Mouse (Mus musculus) splenic B cell, adult 2 months (primary cell): ENCODE measurements around the gene Mdk.

ENCODE experiments used
- DNase-seq: peaks from one replicate; pipeline ENCODE4 v3.0.0-alpha.2; 2011; ENCODE audit warnings: low read depth, low spot score
- H3K27me3 ChIP-seq: 2 replicates; pipeline ENCODE4 v1.6.1; 2012; ENCODE audit warnings: mild to moderate bottlenecking, low read length, moderate library complexity, mixed read lengths; ENCODE audit not compliant: control insufficient read depth, poor library complexity, insufficient read depth, severe bottlenecking
- H3K36me3 ChIP-seq: 2 replicates; pipeline ENCODE4 v1.6.1; 2012; ENCODE audit warnings: mild to moderate bottlenecking, low read length, moderate library complexity, mixed read lengths; ENCODE audit not compliant: control insufficient read depth, poor library complexity, insufficient read depth, severe bottlenecking

The Mdk gene

GRCm38 (mm10) chr2:91932160-91932711, at the start of gene Mdk:
TSS of gene Mdk (minus strand) at chr2:91932297.
- Histone ChIP-seq H3K27me3 (no peaks in the 10 kb centered on the region), H3K36me3 (peaks cover 21% of the 10 kb centered on the region)
- no peak for DNase-seq

DNA sequence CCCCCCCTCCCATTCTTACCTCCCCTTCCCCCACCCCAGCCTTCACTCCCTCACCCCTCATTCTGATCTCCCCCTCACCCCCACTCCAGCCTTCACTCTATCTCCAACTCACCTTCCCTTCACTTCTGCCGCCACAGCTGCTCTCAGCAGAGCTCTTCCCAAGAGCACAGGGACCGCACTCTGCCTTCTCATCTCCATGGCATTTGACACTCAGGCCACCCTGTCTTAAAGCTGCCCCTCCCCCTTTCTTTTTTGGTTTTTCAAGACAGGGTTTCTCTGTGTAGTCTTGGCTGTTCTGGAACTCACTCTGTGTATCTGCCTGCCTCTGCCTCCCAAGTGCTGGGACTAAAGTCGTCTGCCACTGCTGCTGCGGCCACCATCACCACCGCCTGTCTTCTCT, 48.7 kb upstream of the Mdk start:
- DNase-seq, result no peak
- Histone ChIP-seq H3K36me3 (no peaks in the 10 kb centered on the region), H3K27me3 (no peaks in the 10 kb centered on the region)

DNA sequence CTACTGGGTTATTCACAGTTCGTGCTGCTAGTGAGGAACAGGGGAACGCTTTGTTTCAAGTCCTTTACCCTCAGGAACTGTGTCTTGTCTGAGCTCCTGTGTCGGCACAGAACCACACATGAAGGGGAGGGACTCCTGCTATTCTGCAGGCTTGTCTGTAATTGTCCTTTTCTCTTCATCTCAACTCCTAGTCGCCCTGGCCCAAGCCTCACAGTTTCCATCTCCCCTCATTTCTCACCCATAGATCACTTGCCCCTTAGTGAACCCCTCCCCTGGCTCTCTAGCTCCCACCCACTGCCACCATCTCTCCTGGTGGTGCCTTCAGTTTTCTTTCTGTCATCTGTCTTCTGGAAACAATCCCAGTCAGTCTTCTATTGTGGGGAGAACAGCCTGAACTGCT, 48.1 kb upstream of the Mdk start:
- Histone ChIP-seq H3K27me3 (no peaks in the 10 kb centered on the region), H3K36me3 (no peaks in the 10 kb centered on the region)
- no peak for DNase-seq

DNA sequence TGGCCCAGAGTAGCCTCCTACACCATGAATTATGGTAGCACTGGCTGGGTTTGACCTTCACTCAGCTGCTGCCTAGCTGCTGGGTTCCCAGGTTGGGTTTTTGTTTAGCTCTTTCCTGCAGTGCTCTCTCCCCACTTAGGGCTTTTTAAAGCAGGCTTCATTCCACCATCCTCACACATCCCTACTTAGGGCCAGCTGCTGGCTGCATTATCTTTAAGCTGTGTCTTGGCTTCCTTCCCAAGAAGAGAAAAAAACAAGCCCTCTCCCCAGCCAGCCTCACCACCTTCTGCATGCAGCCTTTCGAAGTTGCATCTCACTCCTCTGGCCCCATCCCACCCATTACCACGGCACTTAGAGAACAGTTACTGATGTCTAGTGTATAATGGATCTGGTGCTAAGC, 46.5 kb upstream of the Mdk start:
- no peaks in the 10 kb centered on the region for H3K27me3 ChIP-seq
- H3K36me3 ChIP-seq, result no peaks in the 10 kb centered on the region
- no peak for DNase-seq

GRCm38 (mm10) chr2:91977960-91978359, 45.9 kb upstream of the Mdk start:
- no peaks in the 10 kb centered on the region for H3K27me3 ChIP-seq
- DNase-seq, result no peak
- H3K36me3 ChIP-seq, result no peaks in the 10 kb centered on the region

DNA sequence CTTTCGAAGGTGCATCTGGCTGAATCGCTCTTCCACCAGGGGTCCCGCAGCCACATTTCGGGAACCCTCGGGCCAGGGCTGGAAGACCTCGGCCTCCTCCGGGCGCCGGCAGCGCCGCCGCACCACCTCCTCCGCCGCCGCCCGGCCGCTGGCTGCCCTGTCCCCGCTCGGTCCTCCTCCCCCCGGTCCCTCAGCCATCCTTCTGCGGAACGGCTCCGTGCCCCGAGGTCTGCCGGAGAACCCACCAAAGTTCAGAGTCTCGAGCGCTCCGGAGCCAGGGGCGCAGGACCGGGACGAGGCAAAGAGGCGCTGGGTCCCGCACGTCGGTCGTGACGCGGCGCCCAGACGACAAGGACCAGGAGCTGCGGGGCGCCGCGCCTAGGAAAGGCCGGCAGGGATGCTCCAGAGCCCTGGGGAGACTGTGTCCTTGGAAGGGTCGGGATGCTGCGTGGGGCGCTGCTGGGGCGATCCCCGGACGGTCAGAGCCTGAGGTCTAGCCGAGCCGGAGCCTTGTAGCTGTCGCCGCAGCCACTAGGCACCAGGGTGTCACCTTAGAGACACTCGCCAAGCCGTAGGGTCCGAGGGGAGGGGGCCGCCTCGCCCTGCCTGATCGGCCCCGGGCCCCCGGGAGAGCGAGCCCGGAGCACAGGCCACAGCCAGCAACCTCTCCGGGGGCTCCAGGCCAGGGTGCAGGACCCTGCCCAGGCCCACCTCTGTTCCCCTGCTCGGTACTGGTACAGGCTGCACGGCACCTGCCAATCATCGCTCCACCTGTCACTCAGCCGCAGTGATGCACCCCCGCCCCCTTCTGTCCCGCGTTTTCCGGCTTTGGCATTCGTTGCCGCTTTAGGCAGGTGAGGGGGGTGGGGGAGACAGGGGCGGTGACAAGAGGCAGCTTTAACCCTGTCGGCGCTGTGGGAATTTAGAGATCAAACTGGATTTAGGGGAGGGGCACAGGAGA, 43.8 kb upstream of the Mdk start, which contains the start of gene Dgkz:
TSS of gene Dgkz (minus strand) at position 284 of the 961 bp plus-strand sequence.
- DNase-seq, result peak; percentile 32
- Histone ChIP-seq H3K27me3 (no peaks in the 10 kb centered on the region), H3K36me3 (no peaks in the 10 kb centered on the region)

DNA sequence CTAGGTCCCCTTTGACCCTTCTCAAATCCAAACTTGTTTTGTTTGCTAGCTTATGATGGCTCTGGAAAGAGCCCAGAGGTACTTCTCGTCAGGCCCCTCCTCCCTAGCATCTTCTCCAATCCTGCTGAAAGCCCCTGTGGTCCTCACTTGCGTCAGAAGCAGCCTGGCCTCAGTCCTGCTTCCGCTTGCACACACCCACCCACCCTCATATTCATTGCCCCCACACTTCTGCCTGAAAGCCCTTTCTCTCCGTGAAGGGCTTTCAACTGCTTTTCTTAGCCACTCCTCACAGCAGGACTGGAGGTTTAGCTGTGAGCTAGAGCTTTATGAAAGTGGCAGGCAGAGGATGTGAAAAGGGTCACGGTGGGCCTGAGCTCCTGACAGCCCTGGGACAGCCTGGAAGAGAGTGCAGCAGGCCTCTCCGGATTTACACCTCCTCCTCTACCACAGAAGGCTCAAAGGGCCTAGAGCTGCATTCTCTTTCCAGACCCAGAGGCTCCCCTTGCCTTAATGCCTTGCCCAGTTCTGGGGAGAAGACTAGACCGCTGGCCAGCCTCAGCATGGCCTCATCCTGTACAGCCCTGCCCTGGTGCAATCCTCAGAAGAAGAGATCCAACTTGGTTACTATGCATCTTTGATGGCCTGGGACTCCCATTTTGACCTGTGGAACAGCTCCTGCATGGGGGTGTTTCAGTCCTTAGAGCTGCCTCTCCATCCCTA, 41.5 kb upstream of the Mdk start:
- H3K27me3 ChIP-seq, result no peaks in the 10 kb centered on the region

DNA sequence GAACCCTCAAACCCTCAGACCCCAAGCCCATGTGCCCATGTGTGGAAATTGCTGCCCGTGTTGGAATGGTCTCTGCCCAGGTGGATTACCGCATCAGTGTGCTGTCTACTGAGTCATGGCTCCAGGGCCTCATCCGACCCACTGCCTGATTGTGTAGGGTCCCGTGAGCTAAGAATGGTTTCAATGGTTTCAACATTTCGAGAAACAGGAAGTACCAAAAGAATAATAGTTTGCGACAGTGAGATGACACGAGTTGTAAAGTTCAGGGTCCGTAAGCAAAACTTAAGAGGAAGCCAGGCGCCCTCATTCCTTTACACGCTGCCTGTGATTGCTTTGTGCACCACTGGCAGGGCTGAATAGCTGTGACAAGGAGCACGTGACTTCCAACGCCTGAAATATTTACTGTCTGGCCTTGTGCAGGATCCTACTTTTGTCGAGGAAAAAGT, 40.0 kb upstream of the Mdk start:
- H3K27me3 ChIP-seq, result no peaks in the 10 kb centered on the region
- peak; percentile 76 for DNase-seq
- H3K36me3 ChIP-seq, result no peaks in the 10 kb centered on the region

More for the DNA sequence above, 41.5 kb upstream of the Mdk start:
- DNase-seq, result no peak
- no peaks in the 10 kb centered on the region for H3K36me3 ChIP-seq

DNA sequence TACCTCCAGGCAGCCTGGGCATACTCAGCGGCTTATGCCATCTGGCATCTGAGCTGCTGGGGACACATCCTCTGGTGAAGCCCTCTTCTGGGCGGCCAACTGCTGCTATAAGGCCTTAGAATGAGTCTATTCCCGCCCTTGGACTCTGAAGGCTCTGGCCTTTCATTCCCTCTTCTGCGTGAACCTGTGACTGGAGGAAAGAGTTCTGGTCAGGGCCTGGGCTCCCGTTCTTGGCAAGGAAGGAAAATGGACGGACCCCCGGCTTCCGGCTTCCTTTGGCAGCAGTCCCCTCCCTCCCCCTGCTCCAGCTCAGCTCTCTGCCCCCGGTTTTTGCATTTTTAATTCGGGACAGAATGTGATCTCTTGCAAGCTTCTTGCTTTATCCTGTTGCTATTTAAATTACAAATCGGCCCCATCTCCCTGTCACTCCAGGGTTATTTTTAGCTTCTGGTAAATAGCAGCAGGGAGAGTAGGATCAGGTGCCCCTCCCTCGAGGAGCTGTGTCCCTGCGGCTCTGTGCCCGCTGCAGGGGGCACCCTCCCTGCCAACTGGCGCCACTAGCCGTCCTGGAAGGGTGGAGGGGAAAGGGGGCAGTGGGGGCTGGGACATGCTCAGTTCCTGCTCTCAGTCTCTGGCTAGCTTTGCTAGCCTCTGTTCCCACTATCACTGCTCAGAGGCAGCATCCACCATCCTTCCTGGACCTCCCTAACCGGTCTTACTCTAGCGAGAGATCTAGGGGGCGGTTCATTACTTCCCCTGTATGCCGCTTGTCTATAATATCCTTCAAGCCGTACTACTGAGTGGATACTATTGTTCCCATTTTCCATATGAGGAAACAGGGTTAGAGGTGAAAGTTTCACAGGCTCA, 39.4 kb upstream of the Mdk start:
- no peaks in the 10 kb centered on the region for H3K36me3 ChIP-seq

DNA sequence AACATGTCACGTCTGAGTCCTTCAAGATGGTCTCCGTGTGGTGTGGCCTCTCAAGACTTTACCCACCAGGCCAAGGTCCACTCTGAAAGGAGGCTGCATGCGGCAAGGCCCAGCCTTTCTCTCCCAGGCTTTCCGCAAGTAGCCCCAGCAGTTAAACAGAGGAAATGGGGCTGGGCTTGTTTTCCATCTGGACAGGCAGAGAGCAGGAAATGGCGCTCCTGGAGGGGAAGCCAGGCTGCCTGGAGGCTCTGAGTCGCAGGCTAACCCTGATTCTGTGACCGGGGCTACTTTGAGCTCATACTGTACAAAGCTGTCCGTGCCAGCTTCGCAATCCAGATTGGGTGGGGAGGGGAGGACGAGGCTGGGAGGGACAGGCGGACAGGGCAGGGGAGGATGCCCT, 35.9 kb upstream of the Mdk start:
- no peaks in the 10 kb centered on the region for H3K36me3 ChIP-seq
- DNase-seq, result no peak
- H3K27me3 ChIP-seq, result no peaks in the 10 kb centered on the region

More for the DNA sequence above, 39.4 kb upstream of the Mdk start:
- DNase-seq, result no peak
- H3K27me3 ChIP-seq, result no peaks in the 10 kb centered on the region

- Histone ChIP-seq H3K36me3 (no peaks in the 10 kb centered on the region), H3K27me3 (no peaks in the 10 kb centered on the region)
- DNase-seq, result no peak
Measured at GRCm38 (mm10) chr2:91966367-91966766, 34.3 kb upstream of the Mdk start.

DNA sequence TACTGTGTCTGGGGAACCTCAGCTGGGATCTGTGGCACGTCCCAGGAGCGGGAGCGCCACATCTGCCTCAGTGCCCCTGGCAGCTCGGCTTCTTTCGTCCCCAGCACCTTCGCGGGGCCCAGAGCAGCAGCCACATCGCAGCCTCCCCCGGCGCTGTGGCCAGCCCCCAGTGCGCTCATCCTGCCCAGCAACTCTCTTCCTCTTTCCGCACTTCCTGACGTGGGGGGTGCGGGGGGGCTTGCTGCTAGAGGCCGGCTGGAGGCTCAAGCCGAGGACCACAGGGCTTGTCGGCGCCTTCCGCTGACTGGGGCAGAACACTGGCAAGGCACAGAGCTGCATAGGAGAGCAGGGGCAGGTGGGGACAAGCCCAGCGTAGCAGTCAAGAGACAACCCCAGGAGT, 33.3 kb upstream of the Mdk start:
- DNase-seq, result peak; percentile 72
- Histone ChIP-seq H3K36me3 (no peaks in the 10 kb centered on the region), H3K27me3 (no peaks in the 10 kb centered on the region)

DNA sequence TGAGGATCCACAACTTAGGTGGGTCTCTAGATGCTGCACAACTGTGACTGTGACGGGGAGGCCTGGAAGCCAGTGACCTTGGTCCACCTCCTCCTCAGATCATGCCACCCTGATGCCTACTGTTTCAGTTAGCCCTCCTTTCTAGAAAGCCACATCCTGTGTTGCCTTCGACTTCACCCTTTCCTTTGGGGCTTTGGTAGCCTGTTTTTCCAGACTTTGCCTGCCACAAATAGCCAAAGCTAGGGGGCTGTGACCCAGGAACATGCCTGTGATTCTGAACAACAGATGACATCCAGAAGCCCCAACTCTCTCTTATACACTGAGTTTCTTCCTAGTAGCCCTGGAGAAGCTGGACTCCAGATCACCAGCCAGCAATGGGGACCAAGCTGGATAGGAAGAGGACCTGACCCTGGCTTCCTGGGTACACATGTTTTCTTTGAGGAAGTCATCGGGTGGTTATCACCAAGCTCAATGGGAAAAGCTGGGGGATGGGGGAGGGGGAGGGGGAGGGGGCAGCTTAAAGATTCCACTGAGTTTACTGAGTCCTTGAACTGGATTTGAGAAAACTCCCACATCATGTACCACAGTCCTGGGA, 32.6 kb upstream of the Mdk start:
- no peak for DNase-seq
- peaks cover 2% of the 10 kb centered on the region; the same call in 1 of the 2 replicates for H3K36me3 ChIP-seq
- no peaks in the 10 kb centered on the region for H3K27me3 ChIP-seq

- H3K36me3 ChIP-seq, result peaks cover 2% of the 10 kb centered on the region
- DNase-seq, result peak; percentile 96
- no peaks in the 10 kb centered on the region for H3K27me3 ChIP-seq
Measured at GRCm38 (mm10) chr2:91963443-91963932, 31.4 kb upstream of the Mdk start.
